Mouse (Mus musculus) kidney, postnatal 10 days (tissue): ENCODE data around the gene Hacl1.
"Not testable (repeated sequence)": the region's sequence is repeated elsewhere in the genome, so short reads cannot be mapped to it uniquely, and the experiment has no call there.

Experiments
- DNase-seq: peaks from one replicate; pipeline ENCODE4 v3.0.0; 2021; ENCODE audit warnings: mixed read lengths

Hacl1 gene

DNA sequence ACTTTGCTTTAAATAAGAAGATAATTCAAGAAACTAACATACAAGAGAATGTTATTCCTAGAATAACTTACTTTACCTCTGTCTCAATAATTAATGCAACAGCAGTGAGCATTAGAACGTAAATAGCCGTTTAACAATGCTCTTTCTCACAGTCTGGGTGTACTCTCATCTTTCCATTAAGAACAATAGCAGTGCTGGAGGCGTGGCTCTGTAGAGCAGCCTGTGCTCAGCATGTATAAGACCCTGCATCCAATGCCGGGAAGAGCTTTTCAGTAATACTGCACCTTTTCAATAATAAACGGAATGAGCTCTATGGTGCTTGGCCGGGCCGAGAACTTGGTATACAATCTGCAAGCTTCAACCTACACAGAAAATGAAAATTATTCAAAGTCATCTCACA is 10.4 kb downstream of the Hacl1 start:
- DNase-seq = no peak

DNA sequence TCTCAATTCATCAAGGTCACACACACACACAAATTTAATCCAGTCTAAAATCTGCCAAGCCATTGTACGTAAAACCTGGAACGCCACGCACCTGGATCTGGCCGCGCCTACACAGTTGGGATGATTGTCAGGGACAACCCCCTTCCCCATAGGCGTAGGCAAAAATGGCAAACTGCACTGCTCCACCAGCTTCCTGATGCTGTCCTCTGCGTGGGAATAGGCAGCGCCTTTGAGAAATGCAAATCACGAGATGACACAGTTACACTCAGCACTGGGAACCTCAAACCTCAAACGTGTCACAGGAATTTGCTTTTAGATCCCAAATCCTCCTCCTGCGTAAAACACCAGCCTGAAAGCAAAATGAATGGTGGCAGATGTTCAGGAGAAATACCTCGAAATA is 18.3 kb downstream of the Hacl1 start:
- DNase-seq = no peak

DNA sequence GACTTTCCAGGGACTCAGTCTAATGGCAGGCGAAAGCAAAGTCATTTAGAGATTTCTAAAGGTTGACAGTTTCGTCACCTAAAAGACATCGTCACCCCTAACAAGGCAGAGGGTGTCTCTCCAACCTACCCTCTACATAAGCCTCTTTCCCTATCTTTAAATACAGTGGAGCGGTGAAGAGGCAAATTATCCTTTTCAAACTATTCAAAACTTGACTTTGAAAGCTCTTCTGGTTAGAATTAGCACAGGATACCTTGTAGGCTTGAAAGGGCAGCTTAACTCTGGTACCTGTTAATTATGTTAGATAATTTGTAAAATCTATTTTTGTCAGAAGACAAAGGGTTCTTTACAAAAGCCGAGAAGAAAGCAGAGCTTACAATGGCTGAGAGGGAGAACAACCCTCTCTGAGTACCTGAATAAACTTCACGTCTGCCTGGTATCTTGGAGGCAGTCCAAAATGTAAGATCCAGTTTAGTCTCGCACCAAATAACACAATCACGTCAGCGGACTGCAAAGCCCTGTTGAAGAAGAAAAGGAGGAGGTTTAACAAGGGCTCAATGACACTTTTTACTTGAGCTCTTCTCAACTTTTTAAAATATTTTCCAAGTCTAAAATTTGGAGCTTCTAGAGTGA is 20.4 kb downstream of the Hacl1 start:
- no peak for DNase-seq

DNA sequence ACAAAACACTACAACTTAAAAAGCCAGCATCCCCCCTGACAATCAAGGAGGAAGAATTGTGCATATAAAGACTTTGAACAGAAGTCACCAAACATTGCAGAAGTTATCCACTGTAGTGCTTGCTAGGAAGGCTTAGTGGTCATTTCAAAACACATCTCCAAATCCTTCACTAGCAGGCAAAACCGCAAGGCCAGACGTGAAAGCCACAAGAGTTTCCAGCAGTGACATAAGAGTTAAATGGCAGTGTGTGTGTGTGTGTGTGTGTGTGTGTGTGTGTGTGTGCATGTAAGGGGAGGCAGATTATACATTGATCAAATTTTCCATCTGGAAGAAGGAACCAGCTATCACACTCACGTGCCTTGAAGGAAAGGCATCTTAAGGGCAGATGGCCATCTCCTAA is 23.1 kb downstream of the Hacl1 start:
- no peak for DNase-seq

DNA sequence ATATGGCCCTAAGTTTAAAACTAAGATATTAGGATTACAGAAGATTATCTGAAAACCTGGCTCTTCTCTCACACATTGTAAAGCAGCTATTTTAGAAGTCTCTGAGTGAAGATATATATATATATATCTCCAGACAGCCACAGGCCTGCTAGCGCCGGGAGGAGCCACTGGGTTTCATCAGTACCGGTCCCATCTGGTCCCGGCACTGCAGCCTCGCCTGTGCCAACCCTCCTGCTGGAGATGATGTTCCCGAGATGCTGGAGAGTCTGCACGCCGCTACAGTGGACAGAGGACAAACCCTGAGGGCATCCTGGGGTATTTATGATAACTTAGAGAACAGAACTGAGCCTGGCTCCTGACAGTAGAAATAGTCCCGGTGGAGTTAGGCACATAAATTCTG is 23.9 kb downstream of the Hacl1 start:
- no peak for DNase-seq

DNA sequence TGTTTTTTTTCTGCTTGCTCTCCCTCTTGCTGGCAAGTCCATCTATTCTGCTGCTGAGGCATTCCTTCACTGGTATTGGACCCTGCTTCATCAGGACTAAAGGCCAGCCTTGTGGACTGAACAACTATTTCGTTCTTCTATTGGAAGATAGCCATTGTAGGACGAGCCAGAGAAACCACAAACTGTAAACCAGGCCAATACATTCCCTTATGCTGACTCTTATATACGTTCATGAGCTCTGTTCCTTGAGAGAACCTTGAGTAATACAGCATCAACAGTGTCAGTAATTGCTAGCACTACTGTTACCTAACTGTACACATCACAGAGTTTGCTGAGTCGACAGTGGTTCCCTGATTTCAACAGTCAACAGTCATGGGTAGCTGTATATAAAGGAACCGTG is 27.4 kb downstream of the Hacl1 start:
- no peak for DNase-seq

DNA sequence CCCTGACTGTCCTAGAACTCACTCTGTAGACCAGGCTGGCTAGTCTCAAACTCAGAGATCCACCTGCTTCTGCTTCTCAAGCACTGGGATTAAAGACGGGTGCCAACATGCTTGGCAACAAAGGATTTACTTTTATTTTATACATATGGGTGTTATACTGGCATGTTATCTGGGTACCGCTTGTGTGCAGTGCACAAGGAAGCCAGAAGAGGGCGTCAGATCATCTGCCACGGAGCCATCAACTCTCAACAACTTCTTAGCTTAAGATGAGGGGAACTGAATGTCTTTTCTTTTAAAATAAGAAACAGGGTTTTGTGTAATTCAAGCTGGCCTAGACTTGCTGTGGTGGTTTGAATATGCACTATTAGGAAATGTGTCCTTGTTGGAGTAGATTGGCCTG is 29.1 kb downstream of the Hacl1 start:
- DNase-seq = no peak

DNA sequence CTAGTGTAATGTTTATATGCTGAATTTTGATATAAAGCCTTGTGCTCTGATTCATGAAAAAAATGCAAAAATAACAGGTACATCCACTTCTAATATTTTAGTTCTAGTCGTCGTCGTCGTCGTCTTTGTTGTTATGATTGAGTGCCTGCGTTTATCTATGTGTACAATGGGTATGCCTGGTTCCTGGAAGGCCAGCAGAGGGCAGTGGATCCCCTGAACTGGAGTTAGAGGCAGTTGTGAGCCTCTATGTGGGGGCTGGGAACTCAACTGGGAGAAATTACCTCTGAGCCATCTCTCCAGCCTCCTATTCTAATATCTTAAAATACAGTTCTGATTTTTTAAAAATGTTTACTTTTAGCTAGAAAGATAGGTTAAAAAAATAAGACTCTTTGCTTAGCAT is 35.6 kb downstream of the Hacl1 start:
- peak; percentile 21 for DNase-seq

DNA sequence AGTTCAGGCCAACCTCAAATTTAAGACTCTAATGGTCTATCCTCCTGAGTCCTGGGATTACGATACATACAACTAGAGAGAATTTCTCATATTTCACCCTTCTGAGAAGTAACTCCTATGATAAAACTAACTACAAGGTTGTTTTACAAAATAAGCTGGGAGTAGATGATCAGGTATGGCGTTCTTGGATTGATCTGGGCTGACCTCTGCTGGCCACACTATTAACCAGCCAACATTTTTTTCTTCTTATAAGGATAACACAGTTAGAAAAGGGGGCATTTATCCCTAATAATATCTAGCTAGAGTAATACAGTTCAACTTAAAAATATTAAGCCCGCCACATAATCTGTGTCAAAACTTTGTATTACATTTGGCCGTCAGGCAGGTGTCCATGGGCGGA is 36.2 kb downstream of the Hacl1 start:
- peak; percentile 53 for DNase-seq

DNA sequence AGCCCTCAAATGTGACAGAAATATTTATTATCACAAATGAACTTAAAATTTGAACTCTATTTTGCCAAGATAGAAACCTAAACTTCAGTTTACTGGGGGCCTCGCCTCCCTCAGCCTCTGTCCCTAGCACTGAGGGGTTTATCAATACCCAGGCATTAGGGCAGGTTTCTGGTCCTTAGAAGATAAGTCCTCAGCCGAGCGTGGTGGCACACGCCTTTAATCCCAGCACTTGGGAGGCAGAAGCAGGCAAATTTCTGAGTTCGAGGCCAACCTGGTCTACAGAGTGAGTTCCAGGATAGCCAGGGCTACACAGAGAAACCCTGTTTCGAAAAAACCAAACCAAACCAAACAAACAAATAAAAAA is 38.5 kb downstream of the Hacl1 start:
- not testable (repeated sequence) for DNase-seq

DNA sequence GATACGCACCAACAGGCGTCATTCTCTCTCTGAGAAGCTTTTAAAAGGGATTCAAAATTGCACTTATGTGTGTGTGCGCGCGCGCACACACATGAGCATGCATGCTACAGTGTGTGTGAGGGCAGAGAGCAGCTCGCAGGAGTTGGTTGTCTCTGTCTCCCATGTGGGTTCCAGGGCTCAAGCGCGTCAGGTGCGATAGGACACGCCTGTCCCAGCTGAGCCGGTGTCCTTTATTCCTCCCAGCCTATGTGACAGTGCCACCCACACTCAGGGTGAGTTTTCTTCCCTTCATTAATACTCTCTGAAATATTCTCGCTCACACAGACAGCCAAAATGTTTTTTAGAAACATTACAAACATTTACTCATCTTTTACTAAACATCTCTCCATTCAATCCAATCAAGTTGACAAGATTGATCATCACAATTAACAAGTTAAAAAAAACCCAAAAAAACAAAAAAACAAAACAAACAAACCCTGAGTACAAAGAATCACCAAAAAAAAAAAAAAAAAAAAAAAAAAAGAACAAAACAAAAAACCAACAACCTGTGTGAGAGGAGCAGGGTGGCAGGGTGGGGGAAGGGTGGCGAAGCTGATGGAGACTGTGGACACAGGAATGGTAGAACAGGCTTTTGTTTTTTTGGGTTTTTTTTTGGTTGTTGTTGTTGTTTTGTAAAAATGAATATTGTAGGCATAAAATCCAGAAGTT is 39.0 kb downstream of the Hacl1 start:
- DNase-seq = no peak

DNA sequence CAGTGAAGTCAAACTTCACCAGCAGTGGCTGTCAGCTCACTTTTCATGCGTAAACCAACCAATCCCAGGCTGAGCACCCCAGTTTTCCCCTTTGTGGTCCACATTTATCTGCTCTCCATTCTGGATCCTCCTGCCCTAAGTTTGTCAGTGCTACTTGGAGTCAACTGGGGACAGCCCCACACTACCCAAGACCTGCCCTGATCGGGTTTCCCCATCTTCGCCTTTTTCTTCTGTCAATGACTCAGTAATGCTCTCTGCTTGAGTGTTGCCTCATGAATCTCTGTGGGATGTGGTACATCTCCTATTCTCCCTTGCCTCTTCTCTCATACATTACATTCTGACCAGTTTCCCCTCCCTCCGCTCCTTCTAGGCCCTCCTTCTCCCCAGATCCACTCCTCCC is 43.6 kb downstream of the Hacl1 start:
- DNase-seq = no peak

DNA sequence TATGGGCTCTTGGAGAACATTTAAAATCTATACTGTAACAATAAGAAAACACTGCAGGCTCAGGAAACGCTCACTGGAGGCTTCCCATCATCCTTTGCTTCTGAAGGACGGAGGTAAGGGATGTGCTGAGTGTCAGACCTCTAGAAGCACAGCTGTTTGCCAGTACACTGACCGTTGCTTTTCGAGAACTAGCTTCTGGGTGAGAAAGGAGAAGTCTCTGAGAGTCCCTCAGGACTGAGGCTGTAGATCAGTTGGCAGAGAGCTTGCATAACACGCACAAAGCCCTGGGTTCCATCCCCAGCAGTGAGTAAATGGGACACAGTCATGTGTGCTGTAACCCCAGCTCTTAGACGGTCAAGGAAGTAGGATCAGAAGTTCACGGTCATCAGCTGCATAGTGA is 44.7 kb downstream of the Hacl1 start:
- DNase-seq = no peak

DNA sequence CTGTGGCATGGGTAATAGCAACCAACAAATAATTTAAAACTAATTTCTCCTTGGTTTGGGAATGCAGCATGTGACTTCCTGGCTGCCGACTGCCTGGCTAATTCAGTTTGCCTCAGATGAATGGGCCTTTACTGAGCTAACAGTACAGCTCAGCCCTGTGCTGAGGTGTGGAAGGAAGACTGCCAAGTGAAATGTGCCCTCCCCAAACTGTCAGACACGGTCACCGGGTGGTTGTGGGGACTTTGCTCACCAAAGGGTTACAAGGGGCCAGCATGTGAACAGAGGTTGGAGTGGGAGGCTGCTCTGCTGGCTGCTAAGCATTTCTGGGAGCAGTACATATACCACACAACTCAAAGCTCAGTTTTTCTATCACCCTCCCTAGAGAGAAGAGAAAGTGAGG is 46.4 kb downstream of the Hacl1 start:
- peak; percentile 33 for DNase-seq

DNA sequence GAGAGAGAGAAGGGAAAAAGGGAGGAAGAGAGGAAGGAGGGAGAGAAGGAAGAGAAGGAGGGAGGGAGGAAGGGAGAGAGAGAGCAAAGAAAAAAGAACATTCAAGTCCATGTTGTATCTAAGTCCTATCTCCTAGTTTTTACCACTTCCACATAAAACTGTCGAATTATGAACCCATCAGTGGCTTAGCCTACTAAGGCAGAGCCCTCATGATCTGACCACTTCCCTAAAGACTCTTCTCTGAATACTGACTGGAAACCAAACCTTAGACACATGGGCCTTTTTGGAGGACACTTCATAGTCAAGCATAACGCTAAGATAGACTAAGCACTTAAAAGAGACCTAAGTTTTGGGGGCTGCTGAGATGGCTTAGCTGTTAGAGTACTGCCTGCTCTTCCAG is 48.0 kb downstream of the Hacl1 start:
- no peak for DNase-seq

DNA sequence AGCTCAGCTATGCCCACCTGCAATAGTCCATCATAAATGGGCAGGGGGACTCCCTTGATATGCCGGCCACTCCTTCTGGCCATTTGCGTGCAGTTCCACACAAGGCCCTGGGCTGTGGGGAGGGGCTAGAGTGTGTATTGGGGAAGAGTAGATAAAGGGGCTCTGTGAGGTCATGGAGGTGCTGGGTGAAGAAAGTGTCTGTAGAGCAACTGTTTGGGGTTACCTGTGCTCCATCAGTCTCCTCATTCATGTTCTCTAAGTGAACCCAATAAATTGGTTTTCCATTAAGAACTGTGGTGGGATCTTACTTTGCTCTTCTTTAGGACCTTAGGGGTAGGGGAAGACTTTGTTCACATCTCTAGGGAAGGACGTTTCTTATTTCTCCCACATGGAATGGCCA is 49.8 kb downstream of the Hacl1 start, which contains the start of gene Colq:
Colq (minus strand) TSS at position 101 of the 400 bp plus-strand sequence.
- DNase-seq = no peak

DNA sequence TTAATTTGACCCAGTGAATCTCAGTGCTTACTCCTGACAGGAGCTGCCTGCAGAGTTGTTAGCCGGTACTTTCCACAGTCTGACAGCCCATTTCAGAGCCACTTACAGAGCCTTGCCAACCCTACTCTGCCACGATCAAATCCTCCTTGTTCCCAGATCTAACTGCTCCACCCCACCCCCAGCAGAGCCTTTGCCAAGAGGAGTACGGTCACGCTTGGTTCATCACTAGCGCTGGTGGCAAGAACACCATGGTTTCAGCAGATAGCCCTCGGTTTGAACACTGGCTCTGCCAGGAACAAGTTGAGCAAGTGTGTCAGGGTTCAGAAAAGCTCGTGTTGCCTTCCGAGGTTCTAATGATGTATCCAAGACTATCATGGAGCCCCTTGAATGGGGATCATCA is 54.6 kb downstream of the Hacl1 start:
- no peak for DNase-seq

DNA sequence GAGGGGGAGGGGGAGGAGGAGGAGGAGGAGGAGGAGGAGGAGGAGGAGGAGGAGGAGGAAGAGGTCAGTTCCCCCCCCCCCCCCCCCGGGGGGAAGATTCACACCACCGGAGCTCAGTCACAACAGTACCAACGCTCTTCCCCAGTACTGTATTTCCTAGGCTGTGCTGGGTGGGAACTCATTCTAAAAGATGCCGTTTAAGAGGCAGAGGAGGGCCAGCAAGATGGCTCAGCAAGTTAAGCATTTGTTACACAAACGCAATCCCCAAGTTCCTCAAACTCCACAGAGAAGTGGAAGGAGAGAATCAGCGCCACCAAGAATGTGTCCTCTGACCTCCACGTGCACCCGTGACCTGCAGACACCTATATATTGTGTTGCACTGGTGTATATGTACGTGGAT is 58.0 kb downstream of the Hacl1 start:
- no peak for DNase-seq

DNA sequence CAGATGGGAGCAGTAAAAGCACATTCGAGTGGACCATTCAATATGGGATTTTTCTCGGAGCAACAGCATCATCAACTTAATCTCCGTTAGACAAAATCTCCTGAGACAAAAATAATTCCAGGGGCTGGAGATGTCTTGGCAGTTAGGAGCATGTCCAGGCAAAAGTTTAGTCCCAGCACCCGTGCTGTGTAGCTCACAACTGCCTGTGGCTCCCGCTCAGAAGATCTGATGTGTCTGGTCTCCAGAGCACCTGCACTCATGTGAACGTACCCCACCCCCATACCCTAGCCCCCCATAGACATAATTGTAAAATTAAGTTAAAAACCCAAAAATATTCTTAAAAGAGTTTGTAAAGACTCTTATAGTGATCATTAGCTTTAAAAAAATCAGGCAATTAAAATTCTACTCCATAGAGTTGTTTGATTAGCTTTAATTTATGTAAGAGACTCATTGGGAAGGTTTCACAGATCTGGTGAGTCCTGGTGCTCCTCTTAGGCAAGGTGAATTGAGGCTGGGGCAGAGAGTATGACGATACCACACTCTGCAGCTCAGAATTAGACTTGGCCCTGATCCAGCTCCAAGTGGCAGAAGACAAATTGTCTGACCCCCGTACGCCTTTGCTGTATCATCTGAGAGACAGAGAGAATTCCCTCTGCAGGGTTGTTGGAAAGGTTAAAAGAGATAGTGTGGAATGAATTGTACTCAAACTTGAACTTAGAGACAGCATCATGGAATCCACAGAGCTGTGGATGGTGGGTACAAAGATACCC is 62.9 kb downstream of the Hacl1 start:
- no peak for DNase-seq

DNA sequence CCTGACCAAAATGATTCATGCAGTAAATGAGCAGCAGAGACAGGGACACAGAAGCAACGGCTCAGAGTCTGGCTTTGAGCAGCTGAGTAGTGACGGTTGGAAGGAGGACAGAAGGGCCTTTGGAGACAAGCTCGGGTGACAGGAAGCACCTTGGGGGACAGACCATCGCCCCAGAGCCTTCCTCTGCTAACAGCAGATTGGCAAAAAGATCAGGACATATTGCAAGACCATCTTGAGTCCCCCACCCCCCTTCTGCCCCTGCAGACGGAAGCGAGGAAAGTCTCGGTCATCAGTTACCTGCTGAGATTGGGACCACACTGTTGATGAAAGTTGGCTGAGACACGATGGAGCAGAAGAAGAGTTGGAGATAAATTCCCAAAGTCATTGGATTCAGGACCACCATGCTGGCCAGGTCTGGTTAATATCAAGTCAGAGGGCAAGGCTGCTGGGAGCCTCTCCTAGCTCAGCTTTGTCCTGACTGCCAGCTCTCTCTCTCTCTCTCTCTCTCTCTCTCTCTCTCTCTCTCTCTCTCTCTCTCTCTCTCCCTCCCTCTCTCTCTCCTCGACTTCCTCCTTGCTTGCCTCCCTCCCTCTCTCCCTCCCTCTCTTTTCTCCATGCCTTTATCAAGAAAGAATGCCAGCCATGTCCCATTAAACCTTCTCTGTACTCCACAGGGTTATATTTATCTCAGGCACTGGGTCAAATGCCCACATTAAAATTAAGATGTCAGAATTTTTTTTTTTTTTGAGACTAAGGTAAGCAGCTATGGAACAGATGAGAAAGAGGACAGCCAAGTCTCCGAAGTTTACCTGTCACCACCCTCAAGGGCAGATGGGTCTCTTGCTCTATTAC is 64.0 kb downstream of the Hacl1 start:
- no peak for DNase-seq

DNA sequence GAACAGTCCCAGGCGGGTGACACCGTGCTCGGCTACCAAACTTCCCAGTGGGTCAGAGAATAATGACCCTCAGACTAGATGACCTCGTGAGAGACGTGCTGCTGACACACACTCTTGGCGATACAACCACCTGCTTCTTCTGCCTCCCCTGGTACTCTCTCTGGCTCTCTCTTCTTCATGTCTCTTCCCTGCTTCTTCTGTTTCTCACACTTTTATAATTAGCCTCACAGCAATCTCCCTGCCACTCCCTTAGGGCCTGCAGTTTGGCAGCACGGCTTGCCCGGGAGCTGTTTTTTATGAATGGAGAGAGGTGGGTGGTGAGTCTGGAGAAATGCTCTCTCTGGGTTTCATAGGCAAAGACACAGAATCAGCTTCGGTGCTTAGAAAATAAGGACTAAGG is 65.2 kb downstream of the Hacl1 start:
- no peak for DNase-seq

DNA sequence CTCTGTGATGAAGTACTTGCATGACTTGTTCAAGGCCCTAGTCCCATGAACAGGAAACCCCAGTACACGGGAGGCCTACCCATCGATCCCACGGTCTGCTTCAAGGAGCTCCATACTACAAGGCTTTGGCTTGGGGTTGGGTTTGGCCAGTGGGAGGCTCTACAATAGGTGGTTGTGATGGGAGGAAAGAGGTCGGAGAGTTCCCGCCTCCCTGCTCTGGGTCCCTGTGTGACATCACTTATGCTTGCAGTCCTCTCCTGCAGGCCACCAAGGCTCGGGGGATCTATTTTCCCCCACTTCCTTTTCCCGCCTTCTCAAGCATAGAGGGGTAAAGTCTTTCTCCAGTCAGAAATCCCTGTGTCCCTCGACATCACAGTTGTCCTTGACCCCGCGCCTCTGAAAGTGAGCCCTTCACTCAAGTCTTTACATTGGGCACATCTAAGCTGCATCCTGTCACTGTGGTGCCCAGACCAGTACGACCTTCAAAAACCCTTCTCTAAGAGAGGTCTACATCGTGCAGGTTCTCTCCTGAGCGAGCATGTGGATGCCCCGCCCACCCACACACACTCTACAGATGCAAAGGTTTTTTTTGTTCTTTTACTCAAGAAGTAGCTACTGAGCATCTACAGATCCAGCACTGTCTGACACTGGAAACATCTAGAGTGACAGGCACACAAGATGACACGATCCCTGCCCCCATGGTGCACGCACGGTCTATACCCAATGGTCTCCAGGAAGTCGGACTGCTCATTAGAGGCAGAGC is 66.0 kb downstream of the Hacl1 start:
- no peak for DNase-seq
